Mouse (Mus musculus) midbrain, postnatal 0 days (tissue): ENCODE measurements around the gene Rasal2. TPM values are rescaled to one million over a fixed set of nuclear protein-coding genes. Genes with fewer than 3 reads are reported as not detected.

Source experiments
- ATAC-seq: fragments of 200-750 bp; cut with Nextera tagmentation; 2 replicates; pipeline ENCODE4 v1.8.0; 2017; ENCODE audit warnings: moderate number of reproducible peaks, mild to moderate bottlenecking, moderate TSS enrichment, moderate library complexity; ENCODE audit not compliant: low FRiP score
- DNase-seq: peaks from one replicate; pipeline ENCODE4 v3.0.0-alpha.2; 2015; ENCODE audit warnings: low spot score
- H3K27ac ChIP-seq: fragments of 300-500 bp; sonication (generic); 2 replicates; pipeline ENCODE4 v1.5.1; 2014; ENCODE audit warnings: low read depth, mild to moderate bottlenecking, low read length, mixed read lengths
- H3K27me3 ChIP-seq: fragments of 300-500 bp; sonication (generic); 2 replicates; pipeline ENCODE4 v1.6.1; 2014; ENCODE audit warnings: low read length, control low read depth, mixed read lengths; ENCODE audit not compliant: insufficient read depth
- H3K36me3 ChIP-seq: fragments of 300-500 bp; sonication (generic); 2 replicates; pipeline ENCODE4 v1.6.1; 2014; ENCODE audit warnings: low read length, control low read depth, mixed read lengths; ENCODE audit not compliant: insufficient read depth
- H3K4me1 ChIP-seq: fragments of 300-500 bp; sonication (generic); 2 replicates; pipeline ENCODE4 v1.6.1; 2014; ENCODE audit warnings: mild to moderate bottlenecking, control low read depth, antibody characterized with exemption, low read length, mixed read lengths; ENCODE audit not compliant: insufficient read depth
- H3K4me2 ChIP-seq: fragments of 300-500 bp; sonication (generic); 2 replicates; pipeline ENCODE4 v1.6.1; 2014; ENCODE audit warnings: low read depth, mild to moderate bottlenecking, low read length, mixed read lengths; ENCODE audit not compliant: poor library complexity, severe bottlenecking
- H3K4me3 ChIP-seq: fragments of 300-500 bp; sonication (generic); 2 replicates; pipeline ENCODE4 v1.5.1; 2014; ENCODE audit warnings: low read depth, mild to moderate bottlenecking, low read length, moderate library complexity
- H3K9ac ChIP-seq: fragments of 300-500 bp; sonication (generic); replicated peaks from 2 replicates; pipeline ENCODE4 v1.6.1; 2014; ENCODE audit warnings: mild to moderate bottlenecking, low read length, moderate library complexity, mixed read lengths; ENCODE audit not compliant: poor library complexity, severe bottlenecking
- H3K9me3 ChIP-seq: fragments of 300-500 bp; sonication (generic); 2 replicates; pipeline ENCODE4 v1.6.1; 2016; ENCODE audit warnings: low read length, control low read depth
- CTCF ChIP-seq: IDR thresholded peaks from 2 replicates; pipeline ENCODE4 v1.5.1; 2016; ENCODE audit warnings: antibody characterized with exemption, mild to moderate bottlenecking
- WGBS: fragments of 180-500 bp; shearing (Covaris S2); extraction: QIAGEN DNeasy Blood & Tissue Kit; methylation state at CpG from one replicate; pipeline ENCODE4 v1.1.7; 2014; 5-methylcytosine and 5-hydroxymethylcytosine counted together
- polyA plus RNA-seq: library from polyadenylated mRNA; unstranded; fragments of >200 nt; fragmentation: Nextera tagmentation; extraction: Ambion mirVana; gene quantifications from 2 replicates; pipeline ENCODE4 v1.2.1, GENCODE M21; 2015
- total RNA-seq: library from RNA; depleted of rRNA; stranded (reverse); fragments of >200 nt; gene quantifications from 2 replicates; pipeline ENCODE4 v1.2.3, GENCODE M21; 2014

Gene Rasal2
- total and polyA plus RNA-seq, 2 experiments from 2014 or later = 36.3 to 41.2 TPM

DNA sequence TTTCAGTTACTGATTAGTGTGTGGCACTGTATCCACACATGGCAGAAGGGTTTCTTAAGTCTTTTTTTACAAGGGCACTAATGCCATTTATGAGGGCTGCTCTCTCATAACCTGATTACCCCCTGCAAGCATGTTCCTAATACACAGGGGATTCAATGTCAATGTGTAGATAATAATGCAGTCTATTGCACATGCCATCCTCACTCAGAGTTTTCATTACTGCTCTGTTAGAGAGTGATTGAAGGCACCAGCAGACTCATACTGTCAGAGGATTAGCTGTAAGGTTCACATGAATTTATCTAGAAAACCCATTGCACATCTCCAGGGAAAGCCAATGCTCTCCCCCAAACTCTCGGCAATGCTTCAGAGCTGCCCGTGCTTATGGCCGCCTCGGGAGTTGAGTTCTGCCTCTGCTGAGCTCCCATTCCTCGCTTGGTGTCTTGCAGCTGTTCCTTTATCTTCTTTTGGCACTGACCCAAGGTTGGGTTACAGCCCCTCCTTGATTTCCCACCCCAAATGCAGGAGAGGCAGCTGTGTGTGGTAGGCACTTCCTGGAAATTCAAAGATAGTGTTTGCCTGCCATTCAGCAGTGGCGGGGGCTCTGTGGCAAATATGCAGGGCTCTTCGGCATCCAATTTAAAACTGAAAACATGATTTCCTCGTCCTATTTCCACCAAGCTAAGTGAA, 13.5 kb upstream of the Rasal2 start:
- 27% methylated on average over 8 of the region's 8 CpGs for WGBS
- DNase-seq = peak; percentile 71
- Histone ChIP-seq H3K4me1 (no peaks in the 10 kb centered on the region), H3K9ac (no peak overlapping the region), H3K9me3 (no peaks in the 10 kb centered on the region), H3K4me2 (peak overlapping the region; percentile 28), H3K36me3 (no peaks in the 10 kb centered on the region), H3K27ac (no peak overlapping the region), H3K27me3 (no peaks in the 10 kb centered on the region), H3K4me3 (no peak overlapping the region)
- TF ChIP-seq CTCF = no peak
- ATAC-seq = peak; percentile 13; the same call in 1 of the 2 replicates

DNA sequence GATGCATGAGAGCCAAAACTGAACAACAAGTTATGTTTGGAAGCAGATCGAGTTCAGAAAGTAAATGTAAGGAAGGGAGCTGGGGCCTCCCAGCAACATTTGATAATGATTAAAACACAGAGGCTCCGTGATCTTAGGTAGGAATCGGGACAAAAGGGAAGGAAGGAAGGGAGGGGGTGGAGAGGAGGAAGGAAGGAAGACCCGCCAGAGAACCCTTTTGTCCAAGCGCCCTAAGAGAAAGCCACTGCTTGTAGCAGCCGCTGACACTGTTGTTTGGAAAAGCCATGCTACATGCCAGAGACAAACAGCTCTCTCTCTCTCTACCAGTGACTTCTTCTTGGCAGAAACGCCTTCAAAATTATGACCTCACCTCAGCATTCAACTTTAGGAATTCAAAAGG, 5.5 kb upstream of the Rasal2 start:
- Histone ChIP-seq H3K4me1 (no peaks in the 10 kb centered on the region), H3K27me3 (no peaks in the 10 kb centered on the region), H3K4me3 (no peak overlapping the region), H3K27ac (no peak overlapping the region), H3K36me3 (no peaks in the 10 kb centered on the region), H3K4me2 (no peak overlapping the region), H3K9me3 (no peaks in the 10 kb centered on the region), H3K9ac (no peak overlapping the region)
- TF ChIP-seq CTCF = no peak
- no peak for DNase-seq
- WGBS = 43% methylated on average over 7 of the region's 7 CpGs
- no peak for ATAC-seq

DNA sequence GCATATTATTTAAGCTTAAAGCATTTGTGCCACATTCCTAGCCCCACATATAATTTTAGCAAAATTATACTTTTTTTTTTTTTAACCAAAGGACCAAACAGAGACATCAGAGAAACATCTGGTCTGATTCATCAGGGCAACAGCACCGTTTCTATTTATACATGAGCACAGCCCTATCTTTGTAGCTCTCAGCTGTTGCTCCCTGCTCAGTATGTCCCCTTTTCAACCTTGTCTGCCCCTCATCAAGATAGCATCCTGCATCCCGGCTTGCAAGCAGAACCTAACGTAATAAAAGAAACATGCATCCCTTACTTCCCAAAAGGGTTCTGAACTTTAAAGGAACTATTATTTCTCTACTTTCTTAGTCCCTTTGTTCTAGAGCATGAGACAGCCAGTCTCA, 5.0 kb upstream of the Rasal2 start:
- no peak for DNase-seq
- ATAC-seq = no peak
- Histone ChIP-seq H3K27ac (no peak overlapping the region), H3K4me1 (no peaks in the 10 kb centered on the region), H3K9ac (no peak overlapping the region), H3K27me3 (no peaks in the 10 kb centered on the region), H3K4me2 (no peak overlapping the region), H3K36me3 (no peaks in the 10 kb centered on the region), H3K4me3 (no peak overlapping the region), H3K9me3 (no peaks in the 10 kb centered on the region)
- 64% methylated on average over 3 of the region's 3 CpGs for WGBS
- no peak for TF ChIP-seq CTCF

DNA sequence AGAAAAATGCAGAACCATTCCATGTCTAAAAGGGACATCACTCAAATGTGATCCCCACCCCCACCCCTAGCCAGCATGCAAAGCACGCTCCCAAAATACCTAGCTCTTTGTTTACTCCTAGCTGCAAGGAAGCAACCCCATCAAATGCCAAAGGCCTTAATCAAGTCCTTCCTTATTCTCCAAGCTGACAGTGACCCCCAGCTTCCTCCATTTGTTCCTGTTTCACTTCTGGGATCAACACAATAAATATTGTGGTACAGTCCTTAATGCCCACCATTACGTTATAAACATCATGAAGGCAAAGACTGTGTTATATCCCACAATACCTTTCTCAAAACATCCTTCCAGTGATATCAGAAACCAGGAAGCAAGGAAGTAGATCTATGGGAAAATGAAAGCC, 4.2 kb upstream of the Rasal2 start:
- Histone ChIP-seq H3K4me2 (no peak overlapping the region), H3K4me3 (no peak overlapping the region), H3K27me3 (no peaks in the 10 kb centered on the region), H3K9me3 (no peaks in the 10 kb centered on the region), H3K9ac (no peak overlapping the region), H3K27ac (no peak overlapping the region), H3K36me3 (no peaks in the 10 kb centered on the region), H3K4me1 (no peaks in the 10 kb centered on the region)
- ATAC-seq (no peak), DNase-seq (no peak)
- WGBS = 91% methylated on average over 2 of the region's 2 CpGs
- no peak for TF ChIP-seq CTCF

DNA sequence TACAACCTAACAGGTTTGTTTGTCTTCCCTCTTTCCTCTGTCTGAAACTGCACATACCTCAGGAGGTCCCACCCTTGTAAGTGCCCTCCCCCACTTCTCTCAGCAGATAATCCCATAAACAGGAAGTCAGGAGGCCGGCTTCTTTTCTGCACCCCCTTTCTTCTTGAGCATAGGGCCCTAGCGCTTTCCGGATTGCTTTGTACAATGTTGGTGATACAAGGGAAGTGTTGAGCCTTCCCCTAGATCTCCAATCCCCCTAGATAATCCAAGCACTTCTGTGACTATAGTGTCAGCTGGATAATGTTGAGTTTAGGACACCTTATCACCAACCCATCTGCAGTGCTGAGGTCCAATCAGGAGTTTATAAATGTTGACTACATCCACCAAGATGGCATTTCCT, 3.4 kb upstream of the Rasal2 start:
- no peak for ATAC-seq
- no peak for TF ChIP-seq CTCF
- DNase-seq = no peak

DNA sequence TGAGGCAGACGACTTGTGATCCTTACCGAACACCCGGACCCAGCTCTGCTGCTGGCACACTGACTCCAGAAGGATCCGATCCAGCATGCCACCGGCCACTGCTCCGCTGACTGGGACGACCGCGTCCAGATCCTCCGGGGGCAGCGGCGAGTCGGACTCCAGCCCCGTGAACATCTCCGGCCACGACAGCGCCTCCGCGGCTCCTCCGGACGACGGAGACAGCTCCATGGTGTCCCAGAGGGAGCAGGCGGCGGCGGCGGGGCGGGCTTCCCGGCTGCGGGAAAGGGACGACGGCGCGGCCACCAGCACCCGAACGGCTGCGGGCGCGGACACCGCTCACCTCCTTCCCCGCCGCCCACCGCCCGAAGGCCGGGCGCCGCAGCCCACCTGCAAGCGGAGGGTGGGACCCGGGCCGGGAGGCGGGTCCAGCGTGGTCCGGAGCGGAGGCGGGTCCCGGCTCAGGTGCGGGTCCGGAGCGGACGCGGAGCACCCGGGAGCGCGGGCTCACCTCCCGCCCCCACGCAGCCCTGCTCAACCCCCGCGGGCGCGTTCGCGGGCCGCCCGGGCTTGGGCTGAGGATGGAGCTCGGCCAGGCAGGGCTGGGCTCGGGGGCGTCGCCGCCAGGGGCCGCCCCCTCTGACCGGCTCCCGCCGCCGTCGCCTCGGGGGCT, 549 bp downstream of the Rasal2 start:
- Histone ChIP-seq H3K27ac (peak overlapping the region; percentile 93), H3K27me3 (no peaks in the 10 kb centered on the region), H3K4me1 (0 out of 2 replicates have a peak, but pooled peaks cover 2% of the 10 kb centered on the region), H3K4me2 (peak overlapping the region; percentile 83), H3K9ac (peak overlapping the region; percentile 86), H3K4me3 (peak overlapping the region; percentile 82), H3K9me3 (no peaks in the 10 kb centered on the region), H3K36me3 (no peaks in the 10 kb centered on the region)
- peak; percentile 43 for TF ChIP-seq CTCF
- WGBS = under 1% methylated on average over 60 of the region's 85 CpGs
- peak; percentile 49 for DNase-seq
- ATAC-seq = peak; percentile 90

More for the DNA sequence above, 3.4 kb upstream of the Rasal2 start:
- WGBS = 90% methylated on average over 3 of the region's 3 CpGs
- H3K27ac ChIP-seq = no peak overlapping the region
- no peak overlapping the region for H3K9ac ChIP-seq
- H3K9me3 ChIP-seq = no peaks in the 10 kb centered on the region
- no peak overlapping the region for H3K4me2 ChIP-seq
- no peaks in the 10 kb centered on the region for H3K27me3 ChIP-seq
- H3K4me1 ChIP-seq = no peaks in the 10 kb centered on the region
- H3K36me3 ChIP-seq = no peaks in the 10 kb centered on the region
- H3K4me3 ChIP-seq = no peak overlapping the region
